Mouse (Mus musculus): Measurements from ENCODE around the gene B3galt5.

Gene B3galt5

DNA sequence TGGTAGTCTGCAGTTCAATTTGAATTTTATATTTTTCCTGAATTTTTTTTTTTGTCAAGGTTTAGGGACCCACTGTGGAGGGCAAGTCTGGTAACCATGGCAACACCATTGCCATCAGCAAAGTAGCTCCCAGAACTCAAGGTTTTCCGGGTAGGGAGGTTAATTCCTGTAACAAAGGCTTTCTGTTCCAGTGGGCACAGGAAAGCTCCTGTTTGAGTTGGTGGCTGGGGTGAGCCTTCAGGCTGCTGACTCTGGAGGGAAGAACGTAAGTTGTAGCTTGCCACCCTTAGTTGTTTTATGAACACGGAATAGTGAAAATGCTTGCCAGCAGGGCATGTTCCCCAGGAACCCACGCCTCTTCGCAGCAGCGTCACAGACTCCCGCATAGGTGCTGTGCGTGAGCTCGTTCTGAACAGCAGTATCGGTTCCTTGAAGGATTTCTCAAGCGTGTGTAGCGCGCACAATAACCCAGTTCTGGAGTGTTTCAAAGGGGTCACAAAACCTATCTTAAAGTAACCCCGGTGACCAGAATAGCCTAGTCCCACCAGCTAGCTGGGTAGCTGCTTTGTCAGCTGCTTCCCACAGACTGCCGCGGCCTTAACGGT is at the start of gene B3galt5:
Gene B3galt5, plus strand, starts transcription at position 436 of the 605 bp plus-strand sequence.
- no peak for DNase-seq (ENCODE audit: low read depth, low spot score)

DNA sequence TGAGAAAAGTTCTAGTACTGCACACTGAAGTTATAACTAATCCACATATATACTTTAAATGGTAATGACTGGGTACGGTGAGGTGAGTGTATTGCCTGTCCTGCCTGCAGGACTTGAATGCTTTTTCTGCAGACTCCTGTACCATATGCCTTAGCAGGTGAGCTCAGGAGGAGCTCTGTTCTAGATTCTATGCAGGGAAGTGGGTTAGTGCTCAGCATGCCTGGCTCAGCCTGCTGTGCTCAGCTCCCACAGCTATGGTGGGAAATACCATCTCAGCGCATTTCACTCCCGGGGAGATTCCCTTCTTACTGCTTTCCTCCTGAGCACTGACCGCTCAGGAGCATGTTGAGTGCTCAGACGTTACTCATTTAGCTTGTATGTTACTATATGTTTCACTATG is 48.0 kb upstream of the B3galt5 start:
- no peak for DNase-seq (ENCODE audit: low read depth, low spot score)

DNA sequence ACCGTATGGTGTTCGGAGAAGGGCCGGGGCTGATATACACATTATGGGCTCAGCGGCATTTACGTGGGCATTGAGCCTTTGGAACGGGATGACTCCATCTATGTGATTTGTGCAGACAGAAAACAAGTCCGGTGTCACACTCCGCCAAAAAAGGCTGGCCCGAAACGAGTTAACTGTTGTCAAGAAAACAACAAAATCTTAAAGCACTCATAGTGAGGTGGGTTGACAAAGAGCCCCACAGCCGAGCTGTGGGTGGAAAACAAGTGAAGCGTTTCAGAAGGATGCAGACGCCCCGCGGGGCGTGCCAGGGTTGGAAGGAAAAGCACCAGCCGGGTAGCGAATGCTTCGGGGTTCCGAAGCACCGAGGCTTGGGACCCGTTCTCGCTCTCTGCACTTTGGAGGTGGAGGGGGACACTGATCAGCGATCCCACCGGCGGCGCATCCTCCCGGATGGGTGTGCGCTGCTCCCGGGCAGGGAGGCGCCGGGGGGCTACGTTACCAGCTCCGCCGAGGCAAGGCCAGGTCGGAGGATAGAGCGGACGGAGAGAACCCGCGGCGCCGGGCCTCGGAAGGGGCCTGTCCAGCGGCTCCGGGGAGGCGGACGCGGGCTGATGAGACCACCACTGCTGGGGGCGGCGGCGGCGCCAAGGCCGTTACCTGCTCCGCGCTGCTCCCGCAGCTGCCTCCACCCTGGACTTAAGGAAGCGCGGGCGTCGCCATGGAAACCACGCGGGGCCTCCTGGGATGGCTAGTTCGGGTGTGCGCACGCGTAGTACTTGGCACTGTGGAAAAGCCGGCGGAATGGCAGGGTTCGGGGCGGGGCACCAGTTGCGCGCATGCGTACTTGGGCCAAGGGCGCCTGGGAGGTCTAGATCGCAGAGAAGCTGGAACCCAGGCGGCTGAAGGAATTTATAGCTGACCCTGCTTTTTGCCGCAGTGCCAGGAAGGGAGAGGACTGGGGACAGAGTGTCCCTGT is 43.8 kb upstream of the B3galt5 start, which contains the start of gene Lca5l:
Gene Lca5l, minus strand, starts transcription at position 741 of the 976 bp plus-strand sequence.
- peak; percentile 96 for DNase-seq (ENCODE audit: low read depth, low spot score)

DNA sequence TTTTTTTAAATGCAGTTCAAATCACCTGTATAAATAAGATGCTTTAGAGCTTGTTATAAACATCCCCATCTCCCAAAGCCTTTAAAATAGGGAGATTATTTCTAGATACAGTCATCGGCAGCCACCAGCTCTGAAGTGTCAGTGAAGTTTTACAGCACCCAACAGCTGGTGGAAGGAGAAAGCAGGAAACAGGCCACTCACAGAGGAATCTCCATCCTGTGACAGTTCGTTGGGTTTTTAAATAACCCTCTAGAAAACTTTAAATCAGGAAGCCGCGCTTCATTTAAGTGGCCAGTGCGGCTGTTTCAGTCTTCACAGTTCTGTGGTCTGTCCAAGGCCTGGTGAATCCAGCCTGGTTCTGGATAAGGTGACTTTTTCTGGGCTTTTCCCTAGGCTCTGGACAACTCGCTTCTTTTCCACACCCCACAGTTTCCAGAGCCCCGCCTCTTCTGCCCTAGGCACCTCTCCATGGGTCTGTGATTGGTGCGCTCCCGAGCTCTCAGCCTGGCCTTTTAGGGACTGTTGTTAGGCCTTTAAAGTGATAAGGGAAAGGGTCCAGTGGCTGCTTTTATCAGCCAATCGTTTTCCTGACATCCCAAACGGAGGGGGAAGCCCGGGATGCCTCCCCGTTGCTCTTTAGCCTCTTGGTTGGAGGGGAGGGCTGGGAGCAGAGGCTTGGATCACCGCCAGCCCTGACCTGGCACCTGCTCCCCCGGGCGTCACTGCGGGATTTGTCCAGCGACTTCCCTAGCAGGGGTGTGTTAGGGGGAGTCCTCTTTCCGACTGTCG is 35.5 kb upstream of the B3galt5 start, which contains the start of gene Sh3bgr:
Gene Sh3bgr, plus strand, starts transcription at position 538 of the 789 bp plus-strand sequence.
- DNase-seq (ENCODE audit: low read depth, low spot score): no peak

DNA sequence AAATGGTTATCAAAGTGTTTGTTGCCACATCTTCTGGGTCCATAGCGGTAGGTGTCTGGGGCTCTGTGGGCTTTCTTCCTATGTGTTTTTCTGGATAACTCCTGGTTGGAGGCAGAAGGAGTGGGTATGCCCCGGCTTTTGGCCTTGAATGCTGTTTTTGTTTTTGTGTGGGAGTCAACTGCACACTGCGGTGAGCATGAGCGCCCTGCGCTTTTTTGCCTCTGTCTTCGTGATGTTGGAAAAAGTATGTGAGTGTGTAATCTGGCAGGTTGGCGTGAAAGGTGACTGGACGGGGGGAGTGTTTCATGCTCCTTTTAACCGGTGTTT is 34.9 kb upstream of the B3galt5 start:
- DNase-seq (ENCODE audit: low read depth, low spot score): no peak

DNA sequence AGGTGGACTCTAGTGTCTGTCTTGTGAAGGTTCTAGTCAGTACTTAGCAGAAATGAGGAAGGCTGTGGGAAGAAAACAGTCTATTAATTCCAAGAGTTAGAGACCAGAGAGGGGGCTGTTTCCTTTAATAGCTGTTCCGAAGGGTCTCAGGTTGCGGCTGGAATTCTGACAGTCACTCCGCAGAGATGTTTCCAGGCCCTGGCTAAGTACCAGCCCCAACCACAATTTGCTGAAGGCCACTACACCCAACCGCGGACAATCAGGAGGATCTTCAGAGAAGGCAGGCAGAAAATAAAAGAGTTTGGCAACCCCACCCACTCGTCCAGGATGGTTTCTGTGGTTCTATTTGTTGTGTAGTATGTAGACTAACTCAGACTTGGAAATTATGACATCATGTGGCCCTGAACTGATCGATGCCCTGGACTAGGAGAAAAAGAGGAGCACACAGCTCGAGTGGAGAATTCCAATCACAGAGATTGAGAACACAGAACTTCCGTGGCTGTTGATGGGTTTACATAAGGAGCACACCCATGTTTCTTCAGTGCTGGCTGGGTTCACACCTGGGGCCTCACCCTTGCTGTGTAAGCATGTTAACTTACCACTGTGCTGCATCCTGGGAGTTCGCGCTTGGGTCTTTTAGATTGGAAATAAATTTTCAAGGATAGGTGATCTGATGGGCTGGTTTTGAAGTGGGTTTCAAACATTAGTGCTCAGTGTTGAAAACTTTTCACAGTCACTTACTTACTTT is 33.9 kb upstream of the B3galt5 start:
- DNase-seq (ENCODE audit: low read depth, low spot score): no peak

DNA sequence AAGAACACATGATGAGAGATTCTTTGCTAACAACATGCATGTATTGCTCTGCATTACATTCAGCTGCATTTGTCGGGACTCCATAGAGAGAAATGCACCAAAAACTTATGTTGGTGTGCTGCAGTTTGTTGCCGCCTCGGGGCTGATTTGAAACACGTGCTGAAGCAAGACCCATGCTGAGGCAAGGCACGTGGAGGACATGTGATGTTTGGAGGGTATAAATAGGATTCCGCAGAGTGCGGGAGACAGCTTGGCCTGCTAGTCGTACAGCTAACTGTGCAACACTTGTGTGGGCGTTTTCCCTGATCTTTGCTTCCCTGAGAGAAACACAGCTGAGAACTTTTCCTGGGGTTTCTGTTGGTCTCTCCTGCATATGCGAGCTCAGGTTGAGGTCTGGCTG is 25.8 kb upstream of the B3galt5 start:
- DNase-seq (ENCODE audit: low read depth, low spot score): no peak

DNA sequence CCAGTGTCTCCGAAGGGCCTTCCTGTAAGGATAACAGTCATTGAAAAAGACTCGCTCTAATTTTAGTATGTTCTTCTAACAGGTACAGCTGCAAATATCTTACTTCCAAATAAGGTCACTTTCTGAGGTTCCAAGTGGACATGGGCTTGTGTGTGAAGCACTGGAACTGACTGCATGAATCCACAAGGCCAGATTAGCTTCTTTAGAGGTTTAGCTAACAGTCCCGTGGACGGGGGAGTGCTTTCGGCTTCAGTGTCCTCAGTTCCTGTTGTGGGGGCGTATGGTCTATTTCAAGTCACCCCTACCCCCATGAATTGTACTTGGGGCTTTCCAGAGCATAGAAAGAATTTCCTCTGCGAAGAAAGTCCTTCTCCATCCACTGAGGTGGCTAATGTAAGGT is 24.7 kb upstream of the B3galt5 start:
- no peak for DNase-seq (ENCODE audit: low read depth, low spot score)

DNA sequence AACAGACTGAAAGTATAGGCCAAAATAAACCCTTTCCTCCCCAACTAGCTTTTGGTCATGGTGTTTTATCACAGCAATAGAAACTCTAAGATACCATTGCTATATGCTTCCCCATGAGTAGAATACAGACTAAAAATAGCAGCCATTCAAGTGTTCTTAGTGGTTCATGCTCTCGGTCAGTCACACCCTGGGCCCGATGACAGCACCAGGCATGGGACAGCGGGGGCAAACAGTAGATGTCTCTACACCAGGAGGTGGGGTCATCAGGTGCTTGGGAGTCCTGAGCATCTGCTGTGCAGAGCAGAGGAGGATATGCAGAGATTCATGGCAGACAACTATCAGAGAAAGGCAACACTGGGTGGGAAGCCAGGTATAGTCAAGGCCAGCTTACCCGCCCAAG is 22.6 kb upstream of the B3galt5 start:
- no peak for DNase-seq (ENCODE audit: low read depth, low spot score)

DNA sequence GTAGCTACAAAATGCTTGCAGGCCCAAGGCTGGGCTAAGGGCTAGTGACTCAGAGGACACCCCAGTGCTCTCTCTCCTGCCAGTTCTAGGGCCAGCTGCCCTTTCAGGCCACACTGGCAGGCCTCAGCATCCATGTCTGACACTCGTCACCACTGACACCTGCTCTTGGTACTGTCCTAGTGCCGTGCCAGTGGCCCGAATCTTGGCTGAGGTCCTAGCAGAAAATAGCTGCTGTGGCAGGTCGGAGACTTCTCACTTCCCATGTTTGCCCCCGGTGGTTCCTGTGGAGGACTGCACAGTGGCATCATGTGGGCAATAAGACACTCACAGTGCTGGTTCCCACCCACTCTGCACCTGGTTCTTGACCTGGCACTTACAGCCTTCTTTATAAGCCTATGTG is 14.1 kb upstream of the B3galt5 start:
- DNase-seq (ENCODE audit: low read depth, low spot score): no peak

DNA sequence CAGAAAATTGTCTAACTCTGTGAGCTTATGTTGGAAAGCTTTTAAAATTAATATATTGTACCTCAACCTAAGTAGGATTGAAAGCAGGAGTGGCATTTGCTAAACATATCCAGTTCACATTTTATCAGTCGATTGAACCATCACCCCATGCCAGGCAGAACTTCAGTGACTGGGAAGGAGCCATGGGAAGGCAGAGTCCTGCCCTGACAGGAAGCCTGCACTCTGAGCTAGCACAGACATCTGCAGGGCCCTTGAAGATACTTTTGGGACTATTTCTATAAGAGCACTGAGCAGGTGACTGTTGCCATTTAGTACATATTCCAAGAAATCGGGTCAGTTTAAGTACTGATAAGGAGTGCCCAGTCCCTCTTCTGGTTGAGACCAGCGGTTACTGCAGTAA is 13.6 kb upstream of the B3galt5 start:
- DNase-seq (ENCODE audit: low read depth, low spot score): no peak

DNA sequence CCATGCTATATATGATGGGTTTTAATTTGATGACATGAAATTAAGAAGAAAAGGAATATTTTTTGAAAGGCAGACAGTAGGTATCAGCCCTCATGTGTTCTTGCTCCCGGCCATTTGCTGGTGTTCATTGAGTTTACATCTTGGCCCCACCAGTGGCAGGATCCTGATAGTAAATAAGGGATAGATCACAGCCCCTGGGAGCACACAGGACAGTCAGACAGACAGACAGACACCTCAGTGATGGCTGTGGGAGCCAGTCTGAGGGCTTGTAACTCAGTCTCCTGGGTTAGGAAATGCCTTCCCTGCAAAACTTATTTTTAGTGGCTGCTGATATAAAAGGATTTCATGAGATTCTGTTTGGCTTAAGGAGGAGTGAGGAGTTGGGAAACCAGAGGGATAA is 13.1 kb upstream of the B3galt5 start:
- DNase-seq (ENCODE audit: low read depth, low spot score): no peak

DNA sequence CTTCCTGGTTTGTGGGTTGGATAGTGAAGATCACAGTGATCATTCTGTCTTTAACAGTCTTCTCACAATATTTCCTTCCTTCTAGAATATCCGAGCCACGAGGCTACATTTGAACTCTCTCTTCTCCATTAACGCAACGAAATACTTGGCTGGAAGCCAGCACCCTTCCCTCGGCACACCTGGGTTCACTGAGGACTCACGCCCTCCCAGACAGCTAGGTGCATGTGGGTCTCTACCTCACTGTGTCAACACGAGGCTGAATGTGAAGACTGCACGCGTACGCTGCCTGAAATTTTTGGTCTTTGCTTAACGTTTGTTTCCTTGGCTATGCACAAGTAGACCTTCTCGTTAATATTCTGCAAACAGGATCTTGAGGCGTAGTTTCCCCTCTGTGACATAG is 7.2 kb upstream of the B3galt5 start:
- DNase-seq (ENCODE audit: low read depth, low spot score): no peak

DNA sequence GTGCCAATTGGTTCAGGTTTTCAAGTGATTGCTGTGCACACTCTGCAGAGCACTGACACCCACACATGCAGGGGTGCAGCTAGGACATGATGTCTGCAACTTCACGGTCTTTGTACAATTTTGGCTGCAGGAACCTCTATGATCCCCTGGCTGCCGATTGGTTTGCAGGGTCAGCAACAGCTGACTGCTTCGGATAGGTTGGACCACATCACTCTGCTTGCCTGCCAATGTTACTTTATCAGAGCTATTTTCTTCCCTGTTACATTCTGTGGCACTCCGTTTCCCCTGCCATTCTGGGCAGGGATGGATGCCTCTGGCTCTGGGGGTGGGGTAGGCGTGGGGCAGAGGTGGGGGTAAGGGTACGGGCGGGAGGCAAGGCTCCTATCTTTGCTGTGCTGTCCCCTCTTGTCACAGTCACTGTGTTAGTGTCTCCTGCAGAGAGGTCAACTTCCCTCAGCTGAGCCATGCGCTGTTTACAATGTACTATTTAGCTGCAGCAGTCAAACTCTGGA is 6.5 kb upstream of the B3galt5 start:
- no peak for DNase-seq (ENCODE audit: low read depth, low spot score)

DNA sequence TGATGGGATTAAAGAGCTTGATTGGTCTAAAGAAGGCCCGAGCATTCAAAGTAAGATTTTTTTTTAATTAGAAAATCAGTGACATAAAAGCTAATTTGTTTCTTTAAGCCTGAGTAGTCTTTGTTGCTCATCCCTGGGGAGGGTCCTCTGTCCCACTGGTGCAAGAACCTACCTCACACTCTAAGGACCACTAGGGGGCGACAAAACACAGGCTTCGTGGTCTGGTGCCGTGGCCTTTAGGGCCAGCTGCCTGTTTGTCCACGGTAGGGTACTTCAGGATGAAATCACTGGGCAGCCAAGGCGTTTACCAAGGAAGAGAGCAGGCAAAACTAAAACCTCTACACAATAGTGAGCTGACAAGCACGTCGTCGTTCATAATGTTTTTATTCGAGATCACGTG is 5.2 kb upstream of the B3galt5 start:
- DNase-seq (ENCODE audit: low read depth, low spot score): no peak

DNA sequence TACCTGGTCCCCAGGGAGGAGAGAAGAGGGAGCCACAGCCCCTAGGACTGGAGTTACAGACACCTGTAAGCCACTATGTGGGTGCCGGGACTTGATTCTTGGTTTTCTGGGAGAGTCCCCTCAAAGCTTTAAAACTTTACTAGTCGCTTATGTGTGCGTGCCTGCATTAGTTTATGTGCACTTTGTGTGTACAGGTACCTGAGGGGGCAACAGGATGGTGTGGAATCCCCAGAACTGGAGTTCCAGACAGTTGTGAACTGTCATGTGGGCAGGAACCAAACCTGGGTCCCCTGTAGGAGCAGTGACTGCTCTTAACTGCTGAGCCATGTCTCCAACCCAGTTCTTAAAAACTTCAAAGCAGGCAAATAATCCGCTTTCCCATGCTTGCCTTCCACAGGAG is 4.3 kb upstream of the B3galt5 start:
- no peak for DNase-seq (ENCODE audit: low read depth, low spot score)

DNA sequence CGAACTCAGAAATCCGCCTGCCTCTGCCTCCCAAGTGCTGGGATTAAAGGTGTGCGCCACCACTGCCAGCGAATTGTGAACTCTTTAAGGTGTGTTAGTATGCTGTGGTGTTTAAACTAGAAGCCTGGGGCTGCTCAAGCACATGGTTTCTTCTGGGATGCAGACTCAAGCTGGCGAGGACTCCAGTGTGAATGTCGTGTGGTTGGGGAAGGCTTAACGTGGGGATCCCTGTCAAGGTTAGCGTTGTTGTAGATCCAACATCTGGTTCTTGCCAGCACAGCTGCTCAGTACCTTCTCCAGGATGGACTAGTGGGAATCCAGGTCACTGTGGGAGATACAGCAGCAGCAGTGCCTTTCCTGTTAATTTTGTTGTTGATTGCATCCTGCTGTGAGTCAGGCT is 3.6 kb upstream of the B3galt5 start:
- no peak for DNase-seq (ENCODE audit: low read depth, low spot score)

DNA sequence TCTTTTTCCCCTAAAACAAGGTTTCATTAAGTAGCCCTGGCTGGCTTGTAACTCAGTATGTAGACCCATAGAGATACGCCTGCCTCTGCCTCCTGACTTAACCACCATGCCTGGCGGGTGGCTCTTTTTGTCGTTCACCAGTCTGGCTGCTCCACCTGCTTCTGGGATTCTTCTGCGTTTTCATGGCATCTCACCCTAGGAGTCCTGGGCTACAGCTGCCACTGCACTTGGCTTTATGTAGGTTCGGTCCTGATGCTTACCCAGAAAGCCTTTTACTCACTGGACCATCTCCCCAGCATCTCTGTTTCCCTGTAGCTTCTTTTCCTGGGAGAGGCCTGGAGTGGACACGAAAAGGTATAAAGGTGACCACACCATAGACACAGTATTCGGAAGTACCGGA is 1.6 kb upstream of the B3galt5 start:
- DNase-seq (ENCODE audit: low read depth, low spot score): no peak

DNA sequence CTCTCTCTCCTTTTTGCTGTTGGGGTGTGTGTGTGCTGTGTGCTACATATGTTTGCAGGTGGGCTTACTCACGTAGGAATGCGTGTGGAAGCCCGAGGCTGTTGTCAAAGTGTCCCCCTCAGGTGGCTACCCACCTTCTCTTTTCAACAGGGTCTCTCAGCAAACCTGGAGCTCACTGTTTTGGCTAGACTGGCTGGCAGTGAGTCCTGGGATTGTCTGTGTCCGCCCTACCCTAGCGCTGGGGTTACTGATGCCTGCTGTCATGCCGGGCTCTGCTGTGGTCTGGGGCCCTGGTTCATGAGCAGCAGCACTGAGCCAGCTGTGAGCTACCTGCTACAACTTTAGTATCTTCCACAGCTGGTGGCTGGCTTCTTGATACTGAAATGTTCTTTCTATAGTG is 8.9 kb downstream of the B3galt5 start:
- DNase-seq (ENCODE audit: low read depth, low spot score): no peak

DNA sequence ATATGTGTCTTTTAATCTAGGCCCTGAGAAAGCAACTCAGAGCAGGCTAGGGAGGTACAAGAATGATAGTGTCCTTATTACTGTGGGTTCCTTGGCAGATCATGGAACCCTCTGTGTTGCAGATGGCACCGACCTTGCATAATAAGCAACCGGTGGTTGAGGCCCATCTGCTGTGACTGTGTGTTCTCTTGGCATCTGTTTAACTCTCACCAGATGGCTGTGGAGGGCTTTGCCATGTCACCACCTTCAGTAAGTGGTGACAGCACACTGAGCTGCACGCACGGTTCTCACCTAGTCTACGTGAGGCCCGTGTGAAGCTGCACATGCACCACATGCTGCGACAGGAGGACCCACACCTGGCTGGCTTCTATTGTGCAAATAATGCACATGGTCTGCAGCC is 14.0 kb downstream of the B3galt5 start:
- no peak for DNase-seq (ENCODE audit: low read depth, low spot score)

DNA sequence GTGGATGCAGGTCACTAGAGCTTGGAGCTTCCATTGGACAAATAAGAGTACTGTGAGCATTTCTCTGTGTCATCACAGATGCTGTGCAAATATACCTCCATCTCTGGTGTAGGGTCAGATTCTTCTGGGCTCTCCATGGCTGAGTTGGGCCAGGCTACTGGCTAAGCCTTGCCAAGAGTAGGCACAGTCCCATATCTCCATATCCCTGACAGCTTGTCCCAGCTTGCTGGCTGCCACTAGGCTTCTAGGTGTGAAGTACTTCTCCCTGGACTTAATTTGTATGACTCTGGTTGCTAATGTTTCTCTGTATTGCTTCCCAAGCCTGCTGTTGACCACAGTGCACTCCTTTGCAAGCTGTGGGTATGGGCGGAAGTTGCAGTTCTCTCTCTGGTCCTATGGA is 16.5 kb downstream of the B3galt5 start:
- DNase-seq (ENCODE audit: low read depth, low spot score): no peak
